Mouse (Mus musculus): Measurements from ENCODE around the gene Fam20c.

DNA sequence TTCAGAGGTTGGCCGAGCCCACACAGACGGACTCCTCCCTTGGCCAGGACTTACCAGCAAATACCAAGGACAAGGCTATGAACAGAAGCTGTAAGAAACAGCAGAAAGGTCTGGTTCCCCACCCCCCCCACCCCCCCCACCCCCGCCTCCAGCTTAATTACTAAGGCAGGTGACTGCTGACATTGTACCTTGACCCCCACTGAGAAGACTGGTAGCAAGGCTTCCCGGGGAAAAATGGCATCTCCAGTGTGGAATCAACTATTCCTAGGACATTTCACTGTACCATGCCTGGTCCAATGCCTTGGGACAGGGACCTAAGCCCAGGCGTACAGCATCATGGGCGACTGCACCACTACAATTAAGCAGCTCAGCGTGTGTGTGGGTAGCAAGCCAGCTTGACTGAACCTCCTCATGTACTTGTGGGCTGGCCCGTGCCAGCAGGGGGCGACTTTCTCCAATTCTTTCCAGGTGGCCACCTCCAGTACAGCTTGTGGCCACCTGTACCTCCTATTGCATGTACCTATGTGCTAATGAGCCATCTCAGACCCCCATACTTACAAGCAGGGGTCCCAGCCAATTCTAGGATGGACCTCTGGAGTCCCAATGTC lies 102.8 kb downstream of the Fam20c start:
- TF ChIP-seq CTCF (IDR thresholded peaks at IDR 0.05; ENCODE audit: low read depth), result peak; percentile 73
- TF ChIP-seq EP300 (IDR thresholded peaks at IDR 0.05; ENCODE audit: low read depth), result no peak

Measured in heart, postnatal 0 days (tissue).